Mouse (Mus musculus) liver (tissue): Measurements from ENCODE around the gene Camk2n2.
"Not testable (repeated sequence)": the region's sequence is repeated elsewhere in the genome, so short reads cannot be mapped to it uniquely, and the experiment has no call there.

ENCODE experiments used
- DNase-seq: peaks from one replicate; pipeline ENCODE4 v3.0.0-alpha.2; 2020; ENCODE audit warnings: mixed read lengths

Camk2n2 gene

GRCm38 (mm10) chr16:20621191-20621990, at the start of gene Camk2n2:
Camk2n2 (minus strand) TSS chr16:20621287.
- peak; percentile 79 for DNase-seq

- no peak for DNase-seq
Measured at GRCm38 (mm10) chr16:20670291-20670690, 49.2 kb upstream of the Camk2n2 start.

- not testable (repeated sequence) for DNase-seq
Measured at GRCm38 (mm10) chr16:20668013-20668412, 46.9 kb upstream of the Camk2n2 start, which contains the start of gene Eif4g1. Eif4g1 (plus strand) TSS chr16:20668313.

- no peak for DNase-seq
Measured at GRCm38 (mm10) chr16:20657661-20658060, 36.6 kb upstream of the Camk2n2 start.

- no peak for DNase-seq
Measured at GRCm38 (mm10) chr16:20653315-20653714, 32.2 kb upstream of the Camk2n2 start.

- no peak for DNase-seq
Measured at GRCm38 (mm10) chr16:20651947-20652310, 30.8 kb upstream of the Camk2n2 start.

GRCm38 (mm10) chr16:20651076-20651946, 30.2 kb upstream of the Camk2n2 start, which contains the start of gene Psmd2:
Psmd2 (plus strand) TSS chr16:20651652.
- DNase-seq, result peak; percentile 97

GRCm38 (mm10) chr16:20643911-20644310, 22.8 kb upstream of the Camk2n2 start:
- DNase-seq, result no peak

- peak; percentile 59 for DNase-seq
Measured at GRCm38 (mm10) chr16:20642161-20642560, 21.1 kb upstream of the Camk2n2 start.

GRCm38 (mm10) chr16:20638367-20638766, 17.3 kb upstream of the Camk2n2 start:
- DNase-seq, result no peak

GRCm38 (mm10) chr16:20637410-20637809, 16.3 kb upstream of the Camk2n2 start:
- DNase-seq, result no peak

GRCm38 (mm10) chr16:20629731-20630634, 8.9 kb upstream of the Camk2n2 start, which contains the start of gene Ece2:
Ece2 (plus strand) TSS chr16:20629828.
- peak; percentile 5 for DNase-seq

GRCm38 (mm10) chr16:20628871-20629391, 7.8 kb upstream of the Camk2n2 start:
- DNase-seq, result no peak

GRCm38 (mm10) chr16:20623211-20623610, 2.1 kb upstream of the Camk2n2 start:
- DNase-seq, result no peak

GRCm38 (mm10) chr16:20621991-20622685, 1.1 kb upstream of the Camk2n2 start:
- DNase-seq, result peak; percentile 70

- no peak for DNase-seq
Measured at GRCm38 (mm10) chr16:20620751-20621190, 316 bp downstream of the Camk2n2 start.

- no peak for DNase-seq
Measured at GRCm38 (mm10) chr16:20620399-20620735, 720 bp downstream of the Camk2n2 start.

GRCm38 (mm10) chr16:20619541-20620398, 1.3 kb downstream of the Camk2n2 start:
- peak; percentile 34 for DNase-seq

- DNase-seq, result peak; percentile 91
Measured at GRCm38 (mm10) chr16:20611357-20612227, 9.5 kb downstream of the Camk2n2 start, which contains the start of the genes Eef1akmt4, Gm49333 and Alg3. Eef1akmt4 (plus strand) TSS chr16:20611593. Gm49333 (plus strand) TSS chr16:20611610. Alg3 (minus strand) TSS chr16:20611735.
